Mouse (Mus musculus): ENCODE data around the gene Gm28042.

GRCm38 (mm10) chr2:120051405-120051804 lies 24.1 kb downstream of the Gm28042 start:
- TF ChIP-seq EP300 (IDR thresholded peaks at IDR 0.05) = no peak
- no peak for TF ChIP-seq CTCF (IDR thresholded peaks at IDR 0.05)

All from lung, postnatal 0 days (tissue).